Mouse (Mus musculus) adrenal gland, adult 8-10 months (tissue): Measurements from ENCODE around the gene Samm50. TPM values are rescaled to one million over a fixed set of nuclear protein-coding genes. Genes with fewer than 3 reads are reported as not detected.

Experiments
- DNase-seq: peaks from one replicate; pipeline ENCODE4 v3.0.0; 2022
- microRNA-seq, 2 experiments: library from miRNA; unstranded; fragments of <30 nt; microRNA quantifications; one replicate each; pipeline ENCODE4 v1.2.0; 2022
- total RNA-seq, 4 experiments: library from RNA; stranded (reverse); gene quantifications; 2 replicates each; pipeline ENCODE4 v1.2.4; 2022

The Samm50 gene
- total RNA-seq, 4 experiments from 2014 or later, result 125 to 142 (median 131) TPM

DNA sequence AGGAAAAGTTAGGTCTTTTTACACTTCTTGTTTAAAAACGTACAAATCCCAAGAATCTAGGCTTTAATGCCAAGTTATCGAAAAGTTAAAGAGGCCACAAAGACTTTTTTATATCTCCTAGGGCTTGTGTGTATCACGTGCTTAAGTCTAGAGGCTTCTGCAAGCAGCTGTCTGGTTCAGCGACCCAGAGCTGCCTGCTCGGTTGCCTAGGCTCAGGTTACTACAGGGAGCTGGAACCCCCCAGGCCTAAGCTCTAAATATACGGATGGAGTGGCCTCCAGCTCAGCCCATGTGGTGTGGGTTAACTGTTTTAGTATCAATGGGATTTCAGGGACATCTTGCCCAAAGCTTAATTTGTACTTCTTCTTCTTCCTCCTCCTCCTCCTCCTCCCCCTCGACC lies 49.5 kb downstream of the Samm50 start:
- DNase-seq, result no peak

DNA sequence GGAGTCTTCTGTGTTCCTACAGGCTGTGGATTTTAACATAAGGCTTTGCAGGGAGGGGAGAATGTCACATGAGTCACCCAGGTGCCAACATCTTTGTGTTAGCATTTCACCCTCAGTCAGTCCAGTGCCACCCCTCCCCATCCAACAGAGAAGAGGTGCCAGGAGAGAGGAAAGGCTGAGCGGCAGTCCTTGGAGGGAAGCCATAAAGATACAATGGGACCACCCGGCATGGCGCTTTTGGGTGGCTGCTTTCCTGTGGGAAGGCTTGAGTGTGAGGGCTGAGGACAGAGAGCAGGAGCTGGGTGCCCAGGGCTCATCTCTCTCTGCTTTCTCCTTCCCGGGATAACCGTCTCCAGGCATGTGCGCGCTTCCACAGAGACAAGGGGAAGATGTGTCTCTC lies 53.1 kb downstream of the Samm50 start:
- DNase-seq, result no peak

DNA sequence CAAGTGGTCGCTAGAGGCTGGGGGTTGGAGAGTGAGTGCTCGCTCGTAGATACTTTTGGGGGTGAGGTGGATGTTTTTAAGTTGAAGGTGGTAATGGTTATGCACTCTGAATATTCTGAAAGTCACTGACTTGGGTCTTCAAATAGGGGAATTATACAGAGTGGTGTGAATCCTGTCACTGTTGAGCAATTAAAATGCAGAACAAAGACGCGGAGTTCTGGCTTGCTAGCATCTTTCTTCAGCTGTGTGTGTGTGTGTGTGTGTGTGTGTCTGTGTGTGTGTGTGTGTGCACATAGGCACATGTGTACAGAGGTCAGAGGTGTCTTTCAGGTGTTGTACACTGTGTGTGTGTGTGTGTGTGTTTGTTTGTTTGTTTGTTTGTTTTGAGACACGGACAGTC lies 54.2 kb downstream of the Samm50 start:
- DNase-seq, result no peak

DNA sequence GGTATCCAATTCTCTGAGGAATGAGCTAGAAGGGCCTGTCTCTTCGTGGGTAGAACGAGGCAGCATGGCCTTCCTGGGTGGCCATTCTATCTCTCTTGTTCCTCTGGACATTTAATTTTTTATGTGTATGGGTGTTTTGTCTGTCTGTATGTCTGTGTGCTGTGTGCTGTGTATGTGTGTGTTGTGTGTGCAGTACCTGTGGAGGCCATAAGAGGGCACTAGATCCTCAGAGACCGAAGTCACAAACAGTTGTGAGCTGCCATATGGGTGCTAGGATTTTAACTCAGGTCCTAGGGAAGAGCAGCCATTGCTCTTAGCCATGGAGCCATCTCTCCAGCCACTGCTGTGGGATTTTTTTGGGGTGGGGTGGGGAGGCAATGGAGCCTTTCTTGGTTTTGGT lies 55.3 kb downstream of the Samm50 start:
- no peak for DNase-seq

DNA sequence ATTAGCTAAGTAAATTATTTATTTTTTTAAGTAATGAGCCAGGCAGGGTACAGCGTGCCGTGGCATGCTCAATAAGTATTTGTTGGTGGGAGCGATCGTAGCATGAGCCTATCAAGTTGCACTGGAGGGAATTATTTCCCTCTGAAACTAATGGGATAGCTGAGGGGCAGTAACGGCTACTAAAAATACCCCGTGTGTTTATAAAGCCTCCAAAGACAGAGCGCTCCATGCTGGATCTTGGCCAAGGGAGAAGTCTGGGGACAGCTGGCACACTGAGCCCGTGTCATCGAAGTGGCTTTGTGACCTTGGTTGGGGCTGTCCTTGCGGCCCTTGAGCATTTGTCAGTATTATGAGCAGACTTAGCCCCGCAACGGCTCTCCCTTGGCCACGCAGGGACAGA lies 59.2 kb downstream of the Samm50 start:
- peak; percentile 66 for DNase-seq

DNA sequence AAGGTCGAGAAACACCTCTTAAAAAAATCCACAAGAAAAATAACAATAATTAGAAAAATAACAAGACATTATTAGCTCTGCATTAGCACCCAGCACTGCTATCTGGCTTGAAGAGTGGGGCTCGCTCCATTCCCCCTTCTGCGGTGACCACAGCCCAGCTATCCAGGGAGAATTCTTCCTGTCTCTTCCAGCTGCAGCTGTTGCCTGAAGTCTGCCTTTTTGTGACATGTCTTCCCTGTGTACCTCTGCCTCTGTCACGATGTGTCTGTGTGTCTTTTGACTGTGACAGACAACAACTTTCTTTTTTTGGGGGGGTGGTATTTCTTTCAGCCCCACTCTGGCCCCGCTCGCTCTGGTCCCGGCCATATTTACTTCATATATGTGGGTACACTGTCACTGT lies 60.6 kb downstream of the Samm50 start:
- DNase-seq, result no peak

DNA sequence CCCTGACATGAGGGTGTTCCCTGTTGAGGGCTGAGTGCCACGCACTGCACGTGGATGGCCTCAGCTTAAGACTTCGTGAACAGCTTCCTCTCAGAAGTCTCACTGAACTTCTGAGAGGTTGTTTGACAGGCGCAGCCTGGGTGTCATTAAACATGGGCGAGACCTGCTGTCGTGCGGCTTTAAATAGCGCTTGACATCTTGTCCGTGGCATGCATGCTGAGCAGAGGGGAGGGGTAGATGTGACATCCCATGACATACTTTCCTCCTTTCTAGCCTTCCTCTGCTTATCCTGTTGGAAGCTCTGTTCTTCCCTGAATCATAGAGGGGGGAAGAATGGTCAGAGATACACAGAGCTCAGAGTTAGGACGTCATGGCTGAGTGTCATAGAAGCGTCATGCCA lies 61.7 kb downstream of the Samm50 start:
- DNase-seq, result no peak

DNA sequence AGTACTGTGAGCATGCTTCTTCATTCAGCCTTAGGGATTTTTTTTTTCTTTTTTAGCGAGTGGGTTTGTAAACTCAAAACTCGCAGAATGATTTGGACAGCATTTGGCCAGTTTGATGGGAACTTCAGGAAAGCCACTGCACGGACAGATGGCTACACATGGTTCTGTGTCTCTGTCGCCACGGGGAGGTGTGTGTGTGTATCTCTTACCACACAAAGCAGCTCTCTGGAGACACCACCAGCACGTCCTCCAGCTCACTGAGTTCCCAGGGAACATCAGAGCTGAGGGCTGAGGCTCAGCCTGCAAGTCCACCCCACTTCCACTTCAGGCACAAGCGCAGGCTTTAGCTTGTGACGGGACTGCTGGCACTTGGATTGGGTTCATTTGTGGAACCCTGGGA lies 62.3 kb downstream of the Samm50 start:
- DNase-seq, result no peak

DNA sequence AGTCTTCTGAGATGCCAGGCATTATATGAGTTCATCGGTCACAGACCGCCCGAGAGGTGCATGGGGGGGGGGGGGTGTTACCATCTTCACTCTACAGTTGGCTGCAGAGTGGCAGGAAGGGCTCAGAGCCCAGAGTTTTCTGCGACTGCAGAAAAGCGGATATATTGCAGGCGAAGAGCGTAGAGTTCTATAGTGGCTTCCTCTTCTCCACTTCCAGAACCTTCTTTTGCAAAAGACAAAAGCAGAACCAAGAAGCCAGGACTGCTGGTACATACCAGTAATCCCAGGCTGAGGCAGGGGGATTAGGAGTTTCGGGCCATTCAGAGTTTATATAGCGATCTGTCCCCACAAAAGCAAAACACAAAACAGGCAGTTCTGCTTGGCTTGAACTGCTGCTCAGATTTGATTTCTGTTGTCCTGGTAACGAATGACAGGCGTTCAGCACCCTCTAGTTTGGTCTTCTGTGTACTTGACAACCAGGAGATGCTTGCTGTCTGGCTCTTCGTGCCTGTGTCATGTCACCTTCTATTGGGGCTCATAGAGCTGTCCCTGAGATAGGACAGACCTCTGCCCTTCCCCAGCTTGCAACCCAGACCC lies 64.3 kb downstream of the Samm50 start:
- no peak for DNase-seq

DNA sequence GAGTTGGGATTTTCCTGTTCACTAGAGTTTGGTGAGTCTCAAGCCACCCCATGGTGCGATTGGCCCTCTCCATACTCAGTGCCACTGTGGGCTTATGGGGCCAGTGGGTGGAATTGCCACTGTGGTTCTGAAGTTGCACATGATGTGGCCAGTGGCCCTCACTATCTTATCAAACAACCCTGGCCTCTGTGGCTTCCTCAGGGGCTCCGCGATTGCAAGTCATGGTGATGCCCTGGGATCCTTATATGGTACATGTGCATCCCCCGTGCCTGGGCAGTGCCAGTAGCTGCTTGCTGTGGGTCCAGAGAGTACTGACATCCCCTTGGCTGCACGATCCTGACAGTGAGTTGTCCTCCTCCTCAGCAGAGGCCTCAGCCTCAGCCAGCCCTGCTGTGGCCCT lies 64.8 kb downstream of the Samm50 start:
- no peak for DNase-seq

DNA sequence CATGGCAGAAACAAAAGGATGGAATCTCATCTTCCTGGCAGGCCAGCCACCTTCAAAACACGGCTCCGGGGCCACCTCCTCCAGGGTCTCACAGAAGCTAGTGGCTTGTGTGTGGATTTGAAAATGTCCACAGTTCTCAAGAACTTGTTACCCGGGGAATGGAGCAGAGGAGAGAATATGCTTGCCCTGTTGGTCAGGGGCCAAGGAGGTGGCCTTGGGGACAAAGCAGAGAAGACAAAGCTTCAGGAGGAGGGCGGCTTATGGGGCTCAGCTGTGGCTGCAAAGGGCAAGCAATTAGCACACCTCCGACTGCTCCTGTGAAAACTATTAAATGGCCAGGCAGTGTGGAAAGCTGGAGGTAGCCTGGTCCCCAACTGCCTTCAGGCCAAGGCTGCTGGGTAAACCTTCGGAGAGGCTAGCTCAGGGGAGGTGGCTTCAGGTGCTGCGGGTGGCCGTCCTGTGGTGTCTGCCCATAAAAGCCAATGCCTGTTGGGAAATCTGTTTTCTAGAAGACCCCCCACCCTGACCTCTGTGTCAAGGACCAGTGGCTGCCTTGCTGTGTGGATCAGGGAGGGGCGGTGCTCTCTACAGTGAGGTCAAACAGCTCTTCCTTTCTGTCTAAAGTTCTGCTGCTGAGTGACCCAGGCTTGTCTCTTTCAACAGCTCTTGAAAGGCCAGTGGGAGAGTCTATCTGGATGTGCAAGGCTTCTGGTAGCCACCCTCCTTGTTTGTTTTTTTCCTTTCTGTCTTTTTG lies 66.7 kb downstream of the Samm50 start:
- DNase-seq, result no peak

DNA sequence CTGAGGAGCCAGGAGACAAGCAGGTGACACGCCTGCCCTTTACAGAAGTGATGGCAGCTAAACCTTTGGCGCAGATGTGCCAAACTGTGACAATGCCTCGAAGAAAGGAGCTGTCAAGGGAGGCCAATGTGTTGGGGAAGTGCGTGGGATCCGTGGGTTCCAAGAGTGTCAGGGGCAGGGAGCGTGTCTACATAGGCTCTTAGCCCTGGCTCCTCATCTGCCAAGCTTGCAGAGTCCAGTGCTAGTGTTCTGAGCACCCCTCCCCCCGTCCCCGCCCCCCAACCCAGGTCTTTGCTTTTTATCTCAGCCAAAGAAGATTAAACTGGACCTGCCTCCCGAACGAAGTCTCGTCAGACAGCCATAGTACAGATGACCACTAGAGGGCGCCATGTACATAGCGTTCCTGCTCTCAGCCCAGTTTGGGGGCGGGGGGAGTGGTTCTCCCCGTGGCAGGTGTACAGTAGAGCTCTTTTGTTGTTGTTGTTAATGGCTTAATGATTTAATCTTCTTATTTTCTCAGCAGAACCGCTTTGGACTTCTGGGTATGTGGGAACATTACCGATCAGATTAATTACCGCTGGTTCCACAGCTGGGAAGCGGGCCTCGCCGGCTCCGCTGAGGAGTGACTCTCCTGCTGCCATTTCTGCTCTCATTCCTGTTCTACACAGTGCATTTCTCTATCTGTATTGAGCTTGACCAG lies 68.2 kb downstream of the Samm50 start:
- DNase-seq, result peak; percentile 49

DNA sequence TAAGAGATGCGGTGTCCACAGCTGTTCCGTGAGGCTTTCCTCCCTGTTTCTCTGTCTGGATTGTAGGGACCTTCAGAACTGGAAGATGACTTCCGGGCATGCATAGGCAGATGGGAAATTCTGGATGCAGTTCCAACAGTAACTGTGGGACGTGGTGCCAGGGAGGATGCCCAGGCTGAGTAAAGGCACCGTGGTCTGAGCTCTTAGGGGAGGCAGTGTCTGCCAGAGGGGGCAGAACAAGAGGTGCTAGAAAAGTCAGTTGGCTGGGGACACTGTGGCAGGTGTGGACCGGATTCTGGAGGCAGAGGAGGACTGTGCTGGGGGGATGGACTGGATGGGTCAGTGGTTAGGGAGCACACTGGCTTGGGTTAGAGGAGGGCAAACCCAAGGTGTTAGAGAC lies 70.6 kb downstream of the Samm50 start:
- DNase-seq, result no peak

DNA sequence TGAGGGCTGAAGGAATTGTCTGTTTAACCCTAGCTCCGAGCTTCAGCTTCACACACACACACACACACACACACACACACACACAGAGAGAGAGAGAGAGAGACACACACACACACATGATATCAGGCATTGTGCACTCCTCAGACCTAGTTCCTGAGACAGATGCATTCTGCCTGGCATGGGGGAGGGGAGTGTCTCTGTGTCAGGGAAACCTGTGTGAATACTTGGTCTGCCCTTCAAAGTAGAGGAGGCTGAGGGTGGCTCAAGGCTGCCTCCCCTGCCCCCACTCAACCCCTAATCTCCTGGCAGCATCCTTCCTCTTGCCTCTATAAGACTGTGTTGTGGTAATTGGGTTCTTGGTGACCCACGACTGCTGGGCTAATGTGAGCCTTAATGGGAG lies 71.5 kb downstream of the Samm50 start:
- no peak for DNase-seq

DNA sequence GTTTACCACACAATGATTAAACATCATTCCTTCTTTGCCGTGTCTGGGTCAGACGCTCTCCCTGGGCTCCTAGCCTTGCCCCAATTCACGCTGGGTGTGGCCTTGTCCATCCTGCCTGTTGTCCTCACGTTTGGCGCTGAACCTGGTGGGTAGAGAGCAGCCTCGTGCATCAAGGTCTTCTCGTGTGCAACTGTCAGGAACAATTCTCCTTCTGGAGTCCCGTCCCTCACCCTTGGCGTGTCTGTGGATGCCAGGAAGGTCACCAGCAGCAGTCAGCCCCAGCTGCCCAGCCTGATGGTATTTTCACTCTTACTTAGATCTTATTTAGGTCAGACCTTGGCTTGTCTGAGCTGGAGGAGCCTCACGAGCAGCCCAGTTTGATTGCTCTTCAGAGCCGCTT lies 73.1 kb downstream of the Samm50 start:
- peak; percentile 76 for DNase-seq

DNA sequence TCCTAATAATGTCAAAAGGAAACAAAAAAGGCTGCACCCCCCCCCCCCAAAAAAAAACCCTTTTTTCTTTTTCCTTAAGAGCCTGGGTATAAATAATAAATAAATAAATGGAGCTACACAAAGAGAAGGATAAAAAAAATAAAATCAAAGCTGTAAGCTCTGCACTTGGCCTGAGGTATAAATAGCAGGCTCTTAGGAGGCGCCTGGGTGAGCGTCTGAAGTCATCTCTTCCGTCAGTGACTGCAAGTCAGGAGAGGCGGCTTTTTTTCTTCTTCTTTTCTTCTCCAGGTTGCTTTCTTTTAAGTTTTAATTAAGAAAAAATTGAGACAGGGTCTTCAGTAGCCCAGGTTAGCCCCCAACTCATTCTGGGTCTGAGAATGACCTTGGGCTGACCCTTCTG lies 74.2 kb downstream of the Samm50 start:
- DNase-seq, result no peak

Small RNA genes within 50 kb of the gene (microRNA-seq; reads per million reads assigned to microRNA genes)
- gene Mir6392, result 0.17 to 0.35 reads per million in 2 experiments

Other genes with a start within 250 kb of the Samm50 start
- gene Efcab6, start 126.9 kb upstream of the Samm50 start, total RNA-seq, result under 1 TPM in 1 of 4 experiments, not detected in 3; 0.38 TPM
- gene Sult4a1, start 86.5 kb upstream of the Samm50 start, total RNA-seq, result 1 to 10 TPM; 5.7 to 8.2 (median 6.0) TPM
- gene Pnpla5, start 69.1 kb upstream of the Samm50 start, total RNA-seq, result under 1 TPM in 1 of 4 experiments, not detected in 3; 0.13 TPM
- gene Pnpla3, start 24.4 kb upstream of the Samm50 start, total RNA-seq, result 100 to 1,000 TPM in 1 of 4 experiments, 10 to 100 TPM in 3; 14.6 to 106 (median 31.8) TPM
- gene Parvb, start 39.8 kb downstream of the Samm50 start, total RNA-seq, result 10 to 100 TPM; 16.3 to 21.4 (median 19.9) TPM
- gene Parvg, start 131.8 kb downstream of the Samm50 start, total RNA-seq, result 1 to 10 TPM; 3.1 to 9.0 (median 5.0) TPM